Mouse (Mus musculus): ENCODE data around the gene Mrpl48.

- TF ChIP-seq POLR2A (IDR thresholded peaks at IDR 0.05; ENCODE audit: low read depth, low read length) (no peak), CTCF (conservative IDR thresholded peaks at IDR 0.05; ENCODE audit: insufficient read depth, insufficient read length, low read depth, low read length) (no peak)
Observed at GRCm38 (mm10) chr7:100499465-100499864, 108.6 kb downstream of the Mrpl48 start.

All from kidney, adult 2 months (tissue).